Mouse (Mus musculus) embryonic facial prominence, embryonic 12.5 days (tissue): ENCODE data around the gene Nxpe2. TPM values are rescaled to one million over a fixed set of nuclear protein-coding genes. Genes with fewer than 3 reads are reported as not detected.

Experiments used
- ATAC-seq: fragments of 200-750 bp; cut with Nextera tagmentation; 2 replicates; pipeline ENCODE4 v1.8.0; 2017; ENCODE audit not compliant: insufficient number of reproducible peaks, insufficient read depth, low FRiP score, low TSS enrichment
- H3K27ac ChIP-seq: fragments of 300-500 bp; sonication (generic); 2 replicates; pipeline ENCODE4 v1.5.1; 2016; ENCODE audit warnings: mild to moderate bottlenecking
- H3K27me3 ChIP-seq: fragments of 300-500 bp; sonication (generic); 2 replicates; pipeline ENCODE4 v1.6.1; 2016; ENCODE audit warnings: mild to moderate bottlenecking, moderate library complexity
- H3K36me3 ChIP-seq: fragments of 300-500 bp; sonication (generic); 2 replicates; pipeline ENCODE4 v1.6.1; 2016; ENCODE audit warnings: mild to moderate bottlenecking
- H3K4me1 ChIP-seq: fragments of 300-500 bp; sonication (generic); 2 replicates; pipeline ENCODE4 v1.6.1; 2016
- H3K4me2 ChIP-seq: fragments of 300-500 bp; sonication (generic); replicated peaks from 2 replicates; pipeline ENCODE4 v1.6.1; 2016; ENCODE audit warnings: mild to moderate bottlenecking, moderate library complexity
- H3K4me3 ChIP-seq: fragments of 300-500 bp; sonication (generic); 2 replicates; pipeline ENCODE4 v1.5.1; 2016; ENCODE audit warnings: mild to moderate bottlenecking
- H3K9ac ChIP-seq: fragments of 300-500 bp; sonication (generic); 2 replicates; pipeline ENCODE4 v1.6.1; 2016; ENCODE audit warnings: mild to moderate bottlenecking, moderate library complexity
- H3K9me3 ChIP-seq: fragments of 300-500 bp; sonication (generic); 2 replicates; pipeline ENCODE4 v1.6.1; 2016; ENCODE audit warnings: mild to moderate bottlenecking, moderate library complexity
- WGBS: fragments of 180-500 bp; shearing (Covaris S2); methylation state at CpG from one replicate; pipeline ENCODE4 v1.1.7; 2016; 5-methylcytosine and 5-hydroxymethylcytosine counted together
- polyA plus RNA-seq: library from polyadenylated mRNA; unstranded; fragments of >200 nt; fragmentation: Nextera tagmentation; extraction: Ambion mirVana; gene quantifications from 2 replicates; pipeline ENCODE4 v1.2.1, GENCODE M21; 2016

The Nxpe2 gene
- polyA plus RNA-seq, 1 experiment from 2014 or later = 1.2 TPM

- WGBS = 89% methylated on average over 1 of the region's 1 CpGs
- H3K9me3 ChIP-seq = no peaks in the 10 kb centered on the region
- ATAC-seq = no peak
Observed at GRCm38 (mm10) chr9:48290281-48290680, 63.0 kb downstream of the Nxpe2 start.

GRCm38 (mm10) chr9:48284221-48284620, 69.0 kb downstream of the Nxpe2 start:
- no peak overlapping the region for H3K27ac ChIP-seq
- H3K36me3 ChIP-seq = no peaks in the 10 kb centered on the region
- no peaks in the 10 kb centered on the region for H3K9me3 ChIP-seq
- H3K9ac ChIP-seq = no peak overlapping the region
- H3K4me1 ChIP-seq = no peaks in the 10 kb centered on the region
- H3K27me3 ChIP-seq = no peaks in the 10 kb centered on the region
- no peak overlapping the region for H3K4me3 ChIP-seq
- WGBS = 82% methylated on average over 8 of the region's 8 CpGs
- no peak overlapping the region for H3K4me2 ChIP-seq
- no peak for ATAC-seq

More at GRCm38 (mm10) chr9:48290281-48290680, 63.0 kb downstream of the Nxpe2 start:
- Histone ChIP-seq H3K36me3 (no peaks in the 10 kb centered on the region), H3K4me3 (no peak overlapping the region), H3K27me3 (no peaks in the 10 kb centered on the region), H3K4me1 (no peaks in the 10 kb centered on the region), H3K4me2 (no peak overlapping the region), H3K27ac (no peak overlapping the region), H3K9ac (no peak overlapping the region)

DNA sequence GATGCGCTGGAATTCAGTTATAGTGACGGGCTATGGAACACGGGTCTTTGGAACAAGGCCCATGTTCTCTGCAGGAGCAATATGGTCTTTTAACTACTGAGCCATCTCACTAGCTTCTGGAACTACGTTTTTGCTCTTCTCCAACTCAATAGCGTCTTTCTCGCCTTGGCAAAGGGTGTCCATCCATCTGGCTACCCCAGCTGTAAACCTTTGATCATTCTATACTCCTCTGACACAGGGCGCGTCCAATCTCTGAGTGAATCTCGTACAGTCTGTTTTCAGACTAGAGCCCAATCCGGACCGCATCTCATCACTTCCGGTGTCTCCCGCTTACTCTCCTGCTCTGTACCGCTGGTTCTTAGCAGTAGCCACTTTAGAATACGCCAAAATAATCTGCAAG, 76.4 kb downstream of the Nxpe2 start:
- no peaks in the 10 kb centered on the region for H3K9me3 ChIP-seq
- H3K4me3 ChIP-seq = no peak overlapping the region
- H3K27ac ChIP-seq = no peak overlapping the region
- H3K9ac ChIP-seq = no peak overlapping the region
- no peaks in the 10 kb centered on the region for H3K4me1 ChIP-seq
- no peaks in the 10 kb centered on the region for H3K27me3 ChIP-seq
- no peak for ATAC-seq
- H3K36me3 ChIP-seq = no peaks in the 10 kb centered on the region
- H3K4me2 ChIP-seq = no peak overlapping the region
- 89% methylated on average over 15 of the region's 15 CpGs for WGBS

Other genes starting within 250 kb of the Nxpe2 start
- 7.9 and 8.4 TPM in 2 replicates for gene Nxpe4, start 191.4 kb downstream of the Nxpe2 start, polyA plus RNA-seq
- 94.9 and 98.6 TPM in 2 replicates for gene Rexo2, start 127.2 kb upstream of the Nxpe2 start, polyA plus RNA-seq
- 123 TPM in 2 replicates for gene Rbm7, start 141.8 kb upstream of the Nxpe2 start, polyA plus RNA-seq
- 40.1 and 43.6 TPM in 2 replicates for gene Gm5617, start 142.0 kb upstream of the Nxpe2 start, polyA plus RNA-seq